Mouse (Mus musculus): ENCODE results near the gene Otulin. TPM values are rescaled to one million over a fixed set of nuclear protein-coding genes. Genes with fewer than 3 reads are reported as not detected.

Gene Otulin
- polyA plus RNA-seq, 1 experiment = 23.7 TPM

- TF ChIP-seq POLR2A (IDR thresholded peaks at IDR 0.05; ENCODE audit: borderline replicate concordance, extremely low read depth, low read depth, low read length) (no peak), CTCF (IDR thresholded peaks at IDR 0.05; ENCODE audit: insufficient read depth, low read length) (peak; percentile 90)
- no peak overlapping the region for H3K4me3 ChIP-seq (replicated peaks; ENCODE audit: extremely low read depth, low read depth, low read length)
- no peaks in the 10 kb centered on the region for H3K4me1 ChIP-seq (ENCODE audit: control insufficient read depth, insufficient read depth, low read length)
- peak; percentile 86 for DNase-seq
- WGBS = 36% methylated on average over 17 of the region's 17 CpGs
Measured at GRCm38 (mm10) chr15:27659592-27660244, 29.2 kb upstream of the Otulin start.

DNA sequence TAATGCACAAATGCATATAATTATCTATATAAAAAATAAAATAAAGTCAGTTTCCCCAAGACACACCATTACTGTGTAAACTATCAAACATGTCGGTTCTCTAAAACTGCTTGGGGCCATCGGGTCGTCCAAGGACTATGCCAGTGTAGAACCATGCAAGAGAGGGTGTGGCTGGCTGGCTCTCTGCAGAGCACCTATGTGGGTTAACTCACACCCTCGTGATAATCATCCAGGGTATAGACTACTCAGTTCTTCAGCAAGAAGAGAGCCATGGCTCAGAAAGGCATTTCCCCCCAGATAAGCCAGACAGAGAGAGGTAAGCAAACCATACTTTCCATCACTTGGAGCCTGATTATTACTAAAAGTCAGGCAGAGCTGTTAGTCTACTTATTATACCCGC, 28.6 kb upstream of the Otulin start:
- 88% methylated on average over 5 of the region's 5 CpGs for WGBS
- Histone ChIP-seq H3K4me3 (replicated peaks; ENCODE audit: extremely low read depth, low read depth, low read length) (no peak overlapping the region), H3K4me1 (ENCODE audit: control insufficient read depth, insufficient read depth, low read length) (no peaks in the 10 kb centered on the region)
- no peak for TF ChIP-seq POLR2A (IDR thresholded peaks at IDR 0.05; ENCODE audit: borderline replicate concordance, extremely low read depth, low read depth, low read length)
- TF ChIP-seq CTCF (IDR thresholded peaks at IDR 0.05; ENCODE audit: insufficient read depth, low read length) = no peak
- DNase-seq = no peak

- Histone ChIP-seq H3K4me3 (replicated peaks; ENCODE audit: extremely low read depth, low read depth, low read length) (no peak overlapping the region), H3K4me1 (ENCODE audit: control insufficient read depth, insufficient read depth, low read length) (no peaks in the 10 kb centered on the region)
- TF ChIP-seq POLR2A (IDR thresholded peaks at IDR 0.05; ENCODE audit: borderline replicate concordance, extremely low read depth, low read depth, low read length) (no peak), CTCF (IDR thresholded peaks at IDR 0.05; ENCODE audit: insufficient read depth, low read length) (no peak)
- no peak for DNase-seq
- WGBS = 74% methylated on average over 4 of the region's 4 CpGs
Measured at GRCm38 (mm10) chr15:27658356-27658755, 27.9 kb upstream of the Otulin start.

GRCm38 (mm10) chr15:27657866-27658265, 27.4 kb upstream of the Otulin start:
- Histone ChIP-seq H3K4me3 (replicated peaks; ENCODE audit: extremely low read depth, low read depth, low read length) (no peak overlapping the region), H3K4me1 (ENCODE audit: control insufficient read depth, insufficient read depth, low read length) (no peaks in the 10 kb centered on the region)
- 95% methylated on average over 10 of the region's 10 CpGs for WGBS
- DNase-seq = no peak
- TF ChIP-seq CTCF (IDR thresholded peaks at IDR 0.05; ENCODE audit: insufficient read depth, low read length) (no peak), POLR2A (IDR thresholded peaks at IDR 0.05; ENCODE audit: borderline replicate concordance, extremely low read depth, low read depth, low read length) (no peak)

DNA sequence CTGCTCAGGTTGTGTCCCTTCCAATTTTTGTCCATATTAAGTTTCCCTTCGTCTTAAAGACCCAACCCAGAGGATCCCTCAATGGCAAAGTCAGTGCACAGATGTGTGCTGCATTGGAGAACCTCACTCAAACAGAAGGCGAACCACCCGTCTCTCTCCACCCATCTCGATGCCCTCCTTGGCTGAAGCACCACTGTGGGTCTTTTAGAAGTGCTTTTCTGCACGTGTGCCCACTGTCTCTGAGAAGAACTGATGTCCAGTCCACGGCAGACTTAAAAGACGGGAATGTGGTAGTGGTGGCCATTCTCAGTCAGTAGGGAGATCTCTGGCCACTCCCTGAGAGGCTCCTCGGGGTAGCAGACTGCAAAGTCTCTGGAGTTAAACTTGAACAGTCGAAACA, 26.1 kb upstream of the Otulin start:
- DNase-seq = no peak
- no peak overlapping the region for H3K4me3 ChIP-seq (replicated peaks; ENCODE audit: extremely low read depth, low read depth, low read length)
- no peaks in the 10 kb centered on the region for H3K4me1 ChIP-seq (ENCODE audit: control insufficient read depth, insufficient read depth, low read length)
- 76% methylated on average over 9 of the region's 9 CpGs for WGBS
- no peak for TF ChIP-seq CTCF (IDR thresholded peaks at IDR 0.05; ENCODE audit: insufficient read depth, low read length)
- TF ChIP-seq POLR2A (IDR thresholded peaks at IDR 0.05; ENCODE audit: borderline replicate concordance, extremely low read depth, low read depth, low read length) = no peak

- 22% methylated on average over 5 of the region's 5 CpGs for WGBS
- H3K4me1 ChIP-seq (ENCODE audit: control insufficient read depth, insufficient read depth, low read length) = no peaks in the 10 kb centered on the region
- no peak for TF ChIP-seq CTCF (IDR thresholded peaks at IDR 0.05; ENCODE audit: insufficient read depth, low read length)
- TF ChIP-seq POLR2A (IDR thresholded peaks at IDR 0.05; ENCODE audit: borderline replicate concordance, extremely low read depth, low read depth, low read length) = no peak
- no peak for DNase-seq
- no peak overlapping the region for H3K4me3 ChIP-seq (replicated peaks; ENCODE audit: extremely low read depth, low read depth, low read length)
Measured at GRCm38 (mm10) chr15:27655015-27655414, 24.5 kb upstream of the Otulin start.

GRCm38 (mm10) chr15:27647686-27648085, 17.2 kb upstream of the Otulin start:
- H3K4me3 ChIP-seq (replicated peaks; ENCODE audit: extremely low read depth, low read depth, low read length) = no peak overlapping the region
- no peaks in the 10 kb centered on the region for H3K4me1 ChIP-seq (ENCODE audit: control insufficient read depth, insufficient read depth, low read length)
- TF ChIP-seq POLR2A (IDR thresholded peaks at IDR 0.05; ENCODE audit: borderline replicate concordance, extremely low read depth, low read depth, low read length) = no peak
- TF ChIP-seq CTCF (IDR thresholded peaks at IDR 0.05; ENCODE audit: insufficient read depth, low read length) = peak; percentile 32; the same call in 1 of the 2 replicates
- WGBS = 48% methylated on average over 3 of the region's 3 CpGs
- no peak for DNase-seq

GRCm38 (mm10) chr15:27646665-27647064, 16.2 kb upstream of the Otulin start:
- no peak for DNase-seq
- no peak for TF ChIP-seq CTCF (IDR thresholded peaks at IDR 0.05; ENCODE audit: insufficient read depth, low read length)
- TF ChIP-seq POLR2A (IDR thresholded peaks at IDR 0.05; ENCODE audit: borderline replicate concordance, extremely low read depth, low read depth, low read length) = no peak
- no peak overlapping the region for H3K4me3 ChIP-seq (replicated peaks; ENCODE audit: extremely low read depth, low read depth, low read length)
- 78% methylated on average over 8 of the region's 8 CpGs for WGBS
- H3K4me1 ChIP-seq (ENCODE audit: control insufficient read depth, insufficient read depth, low read length) = no peaks in the 10 kb centered on the region

DNA sequence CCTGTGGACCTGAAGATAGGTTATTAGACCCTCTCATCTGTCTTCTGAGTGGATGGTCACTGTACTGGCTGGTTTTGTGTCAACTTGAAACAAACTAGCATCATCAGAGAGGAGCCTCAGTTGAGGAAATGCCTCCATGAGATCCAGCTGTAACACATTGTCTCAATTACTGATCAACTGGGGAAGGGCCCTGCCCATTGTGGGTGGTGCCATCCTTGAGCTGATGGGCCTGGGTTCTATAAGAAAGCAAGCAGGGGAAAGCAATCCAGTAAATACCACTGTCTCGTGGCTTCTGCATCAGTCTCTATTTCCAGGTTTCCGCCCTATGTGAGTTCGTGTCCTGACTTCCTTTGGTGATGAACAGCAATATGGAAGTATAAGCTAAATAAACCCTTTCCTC, 14.8 kb upstream of the Otulin start:
- no peak overlapping the region for H3K4me3 ChIP-seq (replicated peaks; ENCODE audit: extremely low read depth, low read depth, low read length)
- DNase-seq = no peak
- WGBS = 75% methylated on average over 3 of the region's 3 CpGs
- no peak for TF ChIP-seq POLR2A (IDR thresholded peaks at IDR 0.05; ENCODE audit: borderline replicate concordance, extremely low read depth, low read depth, low read length)
- TF ChIP-seq CTCF (IDR thresholded peaks at IDR 0.05; ENCODE audit: insufficient read depth, low read length) = no peak
- no peaks in the 10 kb centered on the region for H3K4me1 ChIP-seq (ENCODE audit: control insufficient read depth, insufficient read depth, low read length)

DNA sequence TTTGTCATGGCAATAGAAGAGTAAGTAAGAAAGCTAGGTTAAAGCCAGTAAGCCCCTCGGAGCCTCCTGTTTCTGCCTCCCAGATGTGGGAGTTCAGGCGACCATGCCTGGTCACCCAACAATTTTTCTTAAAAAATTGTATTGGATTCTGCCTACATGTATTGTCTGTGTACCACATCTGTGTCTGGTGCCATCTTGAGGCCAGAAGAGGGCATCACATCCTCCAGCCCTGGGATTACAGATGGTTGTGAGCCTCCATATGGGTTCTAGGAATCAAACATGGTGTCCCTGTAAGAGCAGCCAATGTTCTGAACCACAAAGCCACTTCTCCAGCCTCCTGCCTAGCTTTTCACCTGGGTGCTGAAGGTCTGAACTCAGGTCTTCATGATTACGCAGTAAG, 12.4 kb upstream of the Otulin start:
- TF ChIP-seq CTCF (IDR thresholded peaks at IDR 0.05; ENCODE audit: insufficient read depth, low read length) (peak; percentile 78), POLR2A (IDR thresholded peaks at IDR 0.05; ENCODE audit: borderline replicate concordance, extremely low read depth, low read depth, low read length) (no peak)
- H3K4me3 ChIP-seq (replicated peaks; ENCODE audit: extremely low read depth, low read depth, low read length) = no peak overlapping the region
- 86% methylated on average over 3 of the region's 3 CpGs for WGBS
- peak; percentile 40 for DNase-seq
- no peaks in the 10 kb centered on the region for H3K4me1 ChIP-seq (ENCODE audit: control insufficient read depth, insufficient read depth, low read length)

Data from lung, adult 2 months (tissue).